Mouse (Mus musculus) thymus, postnatal 10 days (tissue): ENCODE data around the gene Ctu2.

Experiments
- DNase-seq, 2 experiments: peaks; one replicate each; pipeline ENCODE4 v3.0.0; 2021; ENCODE audit warnings: low spot score in 2 of 2

Ctu2 gene

DNA sequence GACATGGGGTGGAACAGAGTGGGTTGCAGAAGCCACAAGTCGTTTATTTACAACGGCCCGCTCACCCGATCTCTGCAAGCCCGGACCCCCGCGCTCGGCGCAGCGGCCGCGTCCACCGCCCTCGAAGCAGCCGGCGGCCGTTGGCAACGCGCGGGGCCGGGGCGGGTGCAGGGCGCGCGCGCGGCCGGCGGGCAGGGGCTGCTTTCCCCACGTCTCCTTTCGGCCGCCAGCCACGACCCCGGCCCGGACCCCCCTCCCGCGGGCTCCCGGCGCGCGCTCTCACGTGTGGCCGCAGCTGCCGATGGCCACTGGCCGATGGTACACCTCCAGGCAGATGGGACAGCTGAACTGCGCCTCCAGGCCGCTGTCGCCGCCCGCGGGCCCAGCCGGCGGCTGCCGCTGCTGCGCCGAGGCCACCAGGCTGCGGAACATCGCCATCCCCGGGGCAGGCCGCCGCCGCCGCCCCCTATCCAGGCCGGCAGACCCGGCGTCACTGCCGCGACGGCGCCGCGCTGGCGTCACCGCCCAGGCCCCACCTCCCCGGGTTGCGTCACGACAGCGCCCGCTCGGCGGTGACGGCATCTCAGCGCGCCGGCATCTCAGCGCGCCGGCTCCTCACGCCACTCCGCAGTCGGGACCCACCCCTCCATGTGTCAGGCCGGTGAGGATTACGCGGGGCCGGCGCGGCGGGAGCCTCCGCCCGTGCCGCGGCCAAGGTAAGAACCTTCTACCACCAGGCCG lies at the start of gene Ctu2, which contains the start of gene Rnf166:
Ctu2 (plus strand) TSS at position 564 of the 741 bp plus-strand sequence.
Rnf166 (minus strand) TSS at position 485 of the 741 bp plus-strand sequence.
- peak; percentile 89 to 96 for DNase-seq

DNA sequence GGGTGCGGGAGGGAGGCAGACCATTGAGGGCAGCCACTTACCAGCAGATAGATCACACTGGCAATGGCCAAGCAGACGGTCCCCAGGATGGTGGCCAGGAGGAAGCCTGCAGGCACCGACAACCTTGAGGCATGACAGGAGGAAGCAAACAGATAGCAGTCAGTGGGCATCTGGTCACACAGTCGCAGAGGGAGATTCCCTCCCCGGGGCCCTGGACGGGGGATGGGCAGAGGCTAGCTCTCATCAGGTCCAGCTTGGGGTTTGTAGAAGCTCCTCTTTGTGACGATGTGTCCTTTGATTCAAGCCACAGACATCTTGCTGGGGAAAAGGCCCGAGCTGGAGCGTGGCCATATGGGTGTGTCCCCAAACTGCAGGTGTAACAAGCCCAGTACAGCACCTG lies 49.8 kb upstream of the Ctu2 start:
- no peak for DNase-seq

DNA sequence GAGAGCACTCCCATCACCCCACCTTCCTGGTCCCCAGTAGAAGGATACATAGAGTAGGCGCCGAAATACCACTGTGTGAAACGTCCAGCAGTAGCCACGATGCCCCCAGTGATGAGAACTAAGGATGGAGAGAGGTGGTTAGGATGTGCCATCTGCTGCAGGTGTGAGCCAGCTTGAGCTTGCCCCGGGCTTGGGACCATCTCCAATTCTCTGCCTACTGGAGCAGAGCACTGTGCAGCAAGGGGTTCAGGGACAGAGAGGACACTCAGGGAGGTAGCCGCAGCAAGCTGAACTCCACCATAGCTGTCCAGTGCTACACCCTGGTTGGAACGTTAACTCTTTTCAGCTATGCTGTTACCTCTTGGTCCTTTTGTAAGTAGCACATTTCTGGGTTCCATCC lies 48.3 kb upstream of the Ctu2 start:
- DNase-seq = no peak

DNA sequence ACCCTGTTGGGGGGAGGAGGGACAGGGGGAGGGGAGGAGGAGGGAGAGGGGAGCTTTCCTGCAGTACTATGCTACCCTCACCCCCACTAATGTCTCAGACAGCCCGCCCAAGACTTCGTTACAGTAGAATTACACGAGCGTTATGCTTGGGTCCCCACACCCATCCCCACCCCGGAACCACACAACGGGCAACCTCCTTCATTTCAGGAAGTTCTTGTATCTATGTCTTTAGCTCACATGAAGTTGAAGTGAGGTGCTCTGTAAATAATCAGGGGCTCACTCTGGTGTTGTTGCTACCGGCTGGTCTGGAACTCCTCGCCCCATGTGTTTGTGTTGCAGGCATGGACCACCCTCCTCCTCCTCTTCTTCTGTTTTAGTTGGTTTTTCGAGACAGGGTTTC lies 47.8 kb upstream of the Ctu2 start:
- DNase-seq = no peak

DNA sequence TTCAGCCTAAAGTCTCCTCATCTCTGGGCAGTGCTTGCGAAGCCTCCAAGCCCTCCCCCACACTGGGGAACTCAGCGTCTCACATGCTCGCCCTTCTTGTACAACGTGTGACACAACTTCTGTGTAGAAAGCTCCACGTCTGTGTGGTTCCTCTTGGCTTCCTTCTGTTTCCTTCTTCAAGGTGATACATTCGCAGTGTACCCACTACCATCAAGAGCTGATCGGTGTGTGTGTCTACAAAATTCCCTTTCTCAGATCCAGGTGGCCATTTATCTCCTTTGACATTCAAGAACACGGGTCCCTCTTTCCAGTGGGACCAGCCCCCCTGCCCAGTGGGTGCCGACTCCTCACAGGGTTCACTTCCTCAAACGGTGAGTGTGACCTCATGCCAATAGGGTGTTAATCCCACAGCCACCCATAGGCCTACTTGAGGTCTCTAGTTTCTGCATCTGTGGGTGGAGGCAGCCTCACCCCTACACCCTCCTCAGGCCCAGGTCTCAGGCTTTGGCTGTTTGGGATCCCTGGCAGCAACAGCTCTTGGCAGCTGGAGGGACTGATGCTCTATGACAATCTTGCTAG lies 45.8 kb upstream of the Ctu2 start:
- DNase-seq = no peak

DNA sequence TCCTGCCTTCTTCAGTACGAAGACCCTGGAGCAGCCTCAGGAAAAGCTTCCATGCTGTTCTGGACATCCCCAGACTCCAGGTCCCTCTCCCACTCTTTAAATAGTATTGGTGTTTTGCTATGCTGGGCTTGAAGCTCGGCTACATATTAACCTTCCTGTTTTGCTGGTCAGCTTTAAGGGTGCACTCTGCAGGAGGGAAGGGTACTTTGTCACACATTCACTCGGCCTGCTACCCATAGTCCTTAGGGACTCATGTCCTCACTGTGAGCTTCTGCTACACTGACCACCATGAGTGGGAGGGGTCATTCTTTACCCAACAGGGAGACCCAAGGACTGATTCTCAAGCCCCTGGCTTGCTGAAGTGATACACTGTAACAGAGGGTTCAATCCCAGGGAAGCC lies 45.3 kb upstream of the Ctu2 start:
- no peak for DNase-seq

DNA sequence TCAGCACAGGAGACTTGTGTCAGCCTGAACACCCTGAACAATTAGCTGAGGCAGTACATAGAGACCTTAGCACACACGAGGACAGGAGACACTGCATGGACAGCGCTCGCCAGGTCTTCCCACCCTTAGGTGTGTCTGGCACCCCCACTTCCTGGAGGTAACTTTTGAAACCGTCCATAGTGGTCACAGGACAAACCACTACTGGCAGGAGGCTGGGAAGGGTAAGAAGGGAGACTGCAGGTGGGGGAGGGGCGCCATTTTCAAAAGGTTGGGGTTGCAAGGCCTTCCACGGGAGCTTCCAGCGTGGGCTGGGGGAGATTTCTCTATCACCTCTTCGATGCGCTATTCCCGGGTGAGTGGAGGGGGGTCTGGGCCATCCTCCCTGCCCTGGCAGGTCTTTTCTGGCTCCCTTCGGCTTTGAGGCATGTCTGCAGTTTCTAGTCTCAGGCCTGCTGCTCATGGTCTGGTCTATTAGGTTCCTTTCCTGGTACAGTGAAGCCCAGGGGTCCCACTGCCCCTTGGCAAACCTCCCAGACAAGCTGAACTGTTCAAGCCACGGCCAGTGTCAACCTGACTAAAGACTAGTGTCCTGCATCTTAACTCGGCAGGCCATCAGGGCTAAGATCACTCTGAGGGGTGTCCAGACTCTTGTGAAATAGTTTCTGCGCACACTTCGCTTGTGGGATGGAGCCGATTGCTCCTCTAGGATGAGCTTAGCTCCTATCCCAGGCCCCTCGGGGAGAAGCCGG lies 44.1 kb upstream of the Ctu2 start:
- peak; percentile 35 to 51 for DNase-seq

DNA sequence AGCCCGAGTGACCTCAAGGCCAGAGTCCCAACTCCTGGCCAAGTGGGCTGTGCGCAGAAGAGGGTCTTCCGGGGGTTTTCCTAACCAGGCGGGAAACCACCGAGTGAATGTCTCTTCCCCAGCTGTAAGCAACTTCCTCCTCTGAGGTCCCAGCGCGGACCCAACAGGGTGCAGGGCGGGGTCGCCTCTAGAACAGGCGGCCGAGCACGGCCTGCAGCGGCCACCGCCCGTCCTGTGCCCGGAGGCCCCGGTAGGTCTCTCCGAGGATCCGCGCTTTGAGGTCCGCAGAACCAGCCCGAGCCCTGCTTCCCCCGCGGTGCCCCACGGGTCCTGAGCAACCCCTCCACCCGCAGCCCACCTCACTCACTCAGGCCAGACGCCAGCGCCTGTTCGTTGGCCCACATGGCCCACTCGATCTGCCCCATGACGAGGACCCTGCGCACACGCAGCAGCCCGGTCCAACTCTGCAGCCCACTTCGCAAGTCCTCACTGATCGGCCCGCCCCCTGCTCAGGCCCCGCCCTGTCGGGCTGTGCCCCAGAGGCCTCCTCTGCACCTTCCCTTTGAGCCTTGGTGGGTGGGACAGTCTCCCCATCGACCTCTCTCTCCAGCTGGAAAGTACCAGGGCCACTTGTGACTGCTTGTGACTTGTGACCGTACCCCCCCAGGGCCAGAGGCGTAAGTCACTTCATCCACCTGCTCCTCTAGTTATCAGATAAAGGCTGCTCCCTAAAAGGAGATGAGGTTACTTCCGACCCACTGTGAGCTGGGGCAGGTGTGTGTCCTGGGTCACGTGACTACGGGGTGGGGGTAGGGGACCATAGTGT lies 43.3 kb upstream of the Ctu2 start, which contains the start of gene Cyba:
Cyba (minus strand) TSS at position 488 of the 826 bp plus-strand sequence.
- peak; percentile 80 to 84 for DNase-seq

DNA sequence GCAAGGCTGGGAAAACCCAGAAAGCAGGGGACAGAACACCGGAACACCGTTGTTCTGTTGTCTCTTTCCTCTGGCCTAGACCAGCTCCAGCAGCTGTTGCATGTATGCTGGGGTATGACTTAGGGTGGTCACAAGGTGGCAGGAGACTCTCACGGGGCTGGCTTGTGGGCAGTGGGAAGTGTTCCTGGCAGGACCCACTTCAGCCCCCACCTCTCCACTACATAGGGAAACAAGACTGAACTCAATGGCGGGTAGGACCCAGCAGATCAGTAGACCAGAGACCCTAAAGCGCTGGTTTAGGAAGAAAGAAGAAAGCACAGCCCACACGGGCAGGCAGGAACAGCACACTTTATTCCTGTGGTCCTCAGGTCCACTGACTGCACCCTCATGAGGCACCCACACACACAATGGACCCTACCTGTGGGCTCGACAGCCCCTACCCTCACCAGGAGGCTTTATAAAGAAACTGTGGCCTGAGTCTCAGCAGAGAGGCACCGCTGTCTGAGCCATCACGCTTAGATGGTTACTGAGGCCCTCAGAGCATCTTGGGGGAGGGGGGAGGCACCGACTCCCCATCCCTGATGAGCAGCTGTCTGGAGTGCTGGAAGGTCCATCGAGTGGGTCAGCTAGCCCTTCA lies 42.6 kb upstream of the Ctu2 start:
- DNase-seq = no peak

DNA sequence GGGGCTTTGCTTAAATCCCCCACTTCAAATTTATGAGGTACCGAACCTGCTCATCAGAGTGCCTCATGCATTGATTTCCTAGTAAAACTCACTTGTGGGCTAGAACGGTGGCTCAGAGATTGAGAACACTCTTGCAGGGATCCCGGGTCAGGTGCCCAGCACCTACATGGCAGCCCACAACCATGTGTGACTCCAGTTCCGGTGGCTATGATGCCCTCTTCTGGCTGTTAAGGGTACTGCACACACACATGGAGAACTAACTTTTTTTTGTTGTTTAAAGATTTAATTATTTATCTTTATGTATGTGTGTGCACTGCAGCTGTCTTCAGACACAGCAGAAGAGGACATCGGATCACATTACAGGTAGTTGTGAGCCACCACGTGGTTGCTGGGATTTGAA lies 40.6 kb upstream of the Ctu2 start:
- no peak for DNase-seq

DNA sequence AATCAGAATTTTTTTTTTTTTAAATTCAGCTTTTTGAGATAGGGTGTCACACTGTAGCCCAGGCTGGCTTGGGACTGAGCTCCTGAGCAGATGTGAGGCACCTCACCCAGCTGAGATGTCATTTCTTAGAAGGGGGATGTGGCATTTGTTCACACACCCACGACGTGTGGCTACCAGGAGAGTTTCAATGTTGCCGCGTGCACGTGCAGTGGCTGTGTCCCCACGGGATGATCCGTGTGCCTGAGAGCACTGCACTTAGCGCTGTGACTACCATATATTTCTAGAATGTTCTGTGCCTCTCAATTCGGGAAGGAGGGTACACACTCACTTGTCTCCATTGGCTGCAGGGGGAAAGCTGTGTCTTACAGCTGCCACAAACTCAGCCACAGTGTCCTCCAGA lies 39.8 kb upstream of the Ctu2 start:
- no peak for DNase-seq

DNA sequence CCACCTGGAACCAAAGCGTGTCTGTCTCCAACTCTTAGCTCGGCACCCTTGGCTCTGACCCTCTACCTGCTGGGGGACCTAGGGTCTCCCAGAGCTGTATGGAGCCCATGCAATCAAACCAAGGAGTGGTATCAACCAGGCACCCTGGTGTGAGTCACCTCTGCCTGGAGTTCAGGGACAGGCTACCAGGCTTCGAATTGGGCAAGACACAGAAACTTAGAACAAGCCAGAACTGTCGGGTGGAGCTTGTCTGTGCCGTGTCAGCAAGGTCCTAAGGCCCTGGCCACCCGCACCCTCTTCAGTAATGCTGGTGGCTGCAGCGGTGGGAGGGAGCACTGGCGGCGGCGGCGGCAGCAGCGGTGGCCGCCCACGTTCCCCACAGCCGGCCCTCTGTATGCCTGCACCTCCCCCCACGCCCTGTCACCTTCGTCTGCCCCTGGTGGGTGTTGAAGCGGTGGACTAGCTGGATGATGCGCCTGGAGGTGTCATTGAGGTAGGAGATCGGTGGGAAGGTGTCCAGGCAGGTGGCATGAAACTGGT lies 39.3 kb upstream of the Ctu2 start:
- no peak for DNase-seq

DNA sequence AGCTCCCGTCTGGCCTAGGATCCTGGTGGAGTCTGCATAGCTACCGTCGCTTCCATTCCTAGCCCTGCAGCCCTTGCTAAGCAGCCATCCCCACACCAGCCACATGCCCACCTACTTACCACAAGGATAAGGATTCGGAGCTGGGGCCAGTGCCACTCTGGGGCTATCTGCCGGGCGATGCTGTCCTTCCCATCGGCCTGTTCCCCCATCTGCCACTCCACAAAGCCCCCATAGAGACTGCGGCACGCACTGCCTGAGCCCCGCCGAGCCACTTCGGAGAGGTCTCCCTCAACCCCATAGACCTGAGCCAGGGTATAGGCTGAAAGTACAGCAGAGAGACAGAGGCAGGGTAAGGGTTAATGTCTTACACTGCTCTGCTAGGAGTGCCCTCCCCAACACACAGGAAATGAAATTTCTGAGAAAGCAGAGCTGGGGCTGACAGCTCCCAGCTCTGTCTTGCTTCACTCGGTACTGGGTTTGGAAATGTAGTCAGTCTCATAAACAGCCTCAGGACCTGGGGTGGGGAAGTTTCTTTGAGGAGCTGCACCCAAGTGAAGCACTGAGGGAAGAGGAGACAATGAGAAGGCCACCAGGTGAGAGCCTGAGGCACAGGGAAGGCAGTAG lies 38.1 kb upstream of the Ctu2 start:
- DNase-seq = peak in 1 of 2 experiments; percentile 35

DNA sequence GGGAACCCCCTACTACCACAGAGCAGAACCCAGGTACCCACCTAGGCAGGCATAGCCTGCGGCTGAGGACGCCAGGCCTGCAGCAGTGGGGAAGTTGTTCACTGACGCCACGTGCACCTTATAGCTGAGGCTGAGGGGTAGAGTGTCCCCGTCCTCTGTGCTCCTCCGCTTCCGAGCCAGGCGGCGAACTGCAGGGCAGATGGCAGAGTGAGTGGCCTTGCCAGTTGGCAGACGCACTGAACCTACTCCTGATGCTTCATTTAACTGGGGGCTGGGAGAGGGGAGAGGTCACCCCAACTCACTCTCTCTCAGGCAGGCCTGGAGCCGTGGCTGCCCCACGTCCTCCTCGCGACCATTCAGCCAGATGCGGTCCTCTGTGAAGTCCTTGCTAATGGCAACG lies 36.6 kb upstream of the Ctu2 start:
- DNase-seq = no peak

DNA sequence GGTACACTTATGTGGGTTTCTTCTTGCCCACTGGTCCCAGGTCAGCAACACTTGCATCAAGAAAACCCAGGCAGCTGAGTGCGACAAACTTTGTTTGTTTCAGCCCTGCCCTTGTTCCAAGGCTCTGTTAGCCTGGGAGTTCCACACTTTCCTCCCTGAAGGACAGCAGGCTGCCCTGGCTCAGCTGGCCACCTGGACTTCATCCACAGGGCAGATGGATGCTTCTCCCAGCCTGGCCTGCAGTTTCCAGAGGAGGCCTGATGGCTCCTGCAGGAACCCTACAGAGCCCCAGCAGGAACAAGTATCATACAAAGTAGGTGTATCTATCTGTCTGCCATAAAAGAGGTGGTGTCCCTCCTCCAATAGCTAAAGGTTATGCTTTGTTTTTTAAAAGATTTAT lies 34.6 kb upstream of the Ctu2 start:
- DNase-seq = no peak

DNA sequence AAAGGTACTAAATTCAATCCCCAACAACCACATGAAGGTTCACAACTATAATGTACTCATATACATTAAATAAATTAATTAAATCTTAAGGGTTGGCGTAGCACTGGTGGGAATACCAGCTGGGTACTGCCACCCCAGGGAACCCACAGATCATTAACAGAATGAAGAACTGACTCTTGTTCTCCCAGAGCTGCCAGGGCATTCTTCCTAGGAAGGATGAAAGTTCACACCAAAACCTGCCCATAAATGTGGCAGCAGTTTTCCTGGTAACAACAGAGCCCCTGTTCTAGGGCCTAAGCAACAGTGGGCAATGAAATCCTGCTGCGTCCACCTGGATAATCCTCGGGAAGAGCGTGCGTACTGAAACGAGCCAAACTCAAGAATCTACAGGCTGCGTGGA lies 33.6 kb upstream of the Ctu2 start:
- DNase-seq = no peak

DNA sequence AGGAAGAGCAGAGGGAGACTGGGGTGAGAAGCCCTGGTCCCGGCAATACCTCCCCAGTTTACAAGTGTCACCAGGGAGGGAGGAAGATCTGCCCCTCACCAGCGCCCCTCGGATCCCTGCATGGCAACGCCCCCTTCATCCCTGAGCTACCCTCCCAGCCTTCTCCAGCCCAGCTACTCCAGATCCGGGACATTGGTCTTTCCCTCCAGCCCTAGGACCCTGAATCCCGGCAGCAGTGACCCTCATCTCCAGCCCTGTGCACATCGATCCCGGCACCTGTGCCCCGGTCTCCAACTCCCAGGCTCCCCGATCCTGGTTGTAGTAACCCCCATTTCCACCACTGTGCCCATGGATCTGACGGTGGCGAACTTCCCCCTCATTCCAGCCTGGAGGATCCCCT lies 33.2 kb upstream of the Ctu2 start:
- no peak for DNase-seq

DNA sequence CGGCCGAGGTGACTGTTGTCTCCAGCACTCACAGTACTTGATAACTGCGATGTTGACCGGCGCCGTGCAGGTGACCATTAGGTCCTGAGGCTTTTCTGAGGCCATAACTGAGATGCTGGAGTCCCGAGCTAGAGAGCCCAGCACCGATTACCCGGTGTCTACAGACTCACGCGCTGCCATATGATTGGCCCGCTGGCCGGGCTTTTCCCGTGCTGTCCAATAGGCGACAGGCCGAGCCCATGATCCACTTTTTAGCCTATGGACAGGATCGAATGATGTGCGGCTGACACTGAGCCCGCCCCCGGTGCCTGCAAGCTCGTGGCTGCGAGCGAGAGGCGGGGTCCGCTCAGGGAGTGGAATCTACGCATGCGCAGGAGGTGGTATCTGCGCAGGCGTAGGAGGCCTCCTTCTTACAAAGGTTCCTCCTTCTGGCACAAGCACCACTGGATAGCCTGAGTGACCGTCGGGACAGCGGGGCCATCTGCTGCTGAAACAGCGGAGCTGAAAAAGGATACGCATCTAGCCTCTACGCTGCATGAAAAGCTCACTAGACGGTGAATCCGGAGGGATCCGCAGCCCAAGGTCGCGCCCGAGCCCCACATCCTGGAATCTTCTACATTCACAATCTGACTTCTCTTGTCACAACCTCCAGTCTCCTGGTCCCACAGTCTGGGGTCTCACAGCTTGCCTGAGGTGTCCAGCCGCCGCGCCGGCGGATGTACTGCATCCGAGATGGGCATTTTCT lies 32.5 kb upstream of the Ctu2 start, which contains the start of gene Mvd:
Mvd (minus strand) TSS at position 161 of the 745 bp plus-strand sequence.
- DNase-seq = peak; percentile 98

DNA sequence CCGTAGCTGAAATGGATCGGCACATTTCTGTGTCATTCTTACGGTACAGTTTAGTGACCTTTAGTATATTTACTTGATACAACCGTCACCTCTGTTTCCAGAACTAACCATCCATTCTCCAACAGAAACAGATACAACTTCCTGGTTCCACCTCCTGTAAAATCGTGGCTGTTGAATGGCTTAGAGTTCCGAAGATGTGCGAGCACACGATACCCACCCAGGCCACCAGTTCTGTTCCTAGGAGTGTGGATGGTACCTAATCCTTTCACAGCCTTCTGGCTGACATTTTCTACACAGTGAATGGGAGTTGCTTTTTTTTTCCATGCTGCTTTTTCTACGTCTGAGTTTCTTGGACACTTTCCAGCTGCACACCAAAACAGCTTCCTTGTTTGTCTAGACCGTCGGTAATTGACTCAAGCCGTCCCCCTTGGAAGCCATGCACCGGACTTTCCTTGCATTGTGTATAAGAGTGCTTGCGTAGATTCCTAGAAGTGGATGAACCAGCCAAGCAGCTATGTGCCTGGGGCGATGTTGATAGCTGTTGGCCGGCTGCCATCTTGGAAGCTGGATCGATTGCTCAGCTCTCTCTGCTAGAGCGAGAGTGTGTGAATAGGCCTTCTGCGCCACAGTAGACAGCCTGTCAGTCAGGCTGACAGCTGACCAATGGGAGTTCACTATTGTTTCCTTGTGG lies 31.7 kb upstream of the Ctu2 start:
- no peak for DNase-seq
